Mouse (Mus musculus) hindbrain, embryonic 10.5 days (tissue): ENCODE measurements at regions not wholly inside any gene's neighbourhood (a gene's known extent, or its start where the extent isn't known, plus 50 kb on each side); places are given as distances from the start of the nearest gene placed in this dataset.

Source experiments
- DNase-seq: peaks from one replicate; pipeline ENCODE4 v3.0.0-alpha.2; 2017; ENCODE audit warnings: low spot score
- H3K27ac ChIP-seq: fragments of 300-500 bp; sonication (generic); 2 replicates; pipeline ENCODE4 v1.5.1; 2016; ENCODE audit warnings: mild to moderate bottlenecking, moderate library complexity
- H3K27me3 ChIP-seq: fragments of 300-500 bp; sonication (generic); 2 replicates; pipeline ENCODE4 v1.6.1; 2016; ENCODE audit warnings: mild to moderate bottlenecking; ENCODE audit not compliant: poor library complexity, insufficient read depth, severe bottlenecking
- H3K36me3 ChIP-seq: fragments of 300-500 bp; sonication (generic); 2 replicates; pipeline ENCODE4 v1.6.1; 2016; ENCODE audit warnings: mild to moderate bottlenecking, moderate library complexity
- H3K4me1 ChIP-seq: fragments of 300-500 bp; sonication (generic); replicated peaks from 2 replicates; pipeline ENCODE4 v1.6.1; 2016; ENCODE audit warnings: mild to moderate bottlenecking
- H3K4me3 ChIP-seq: fragments of 300-500 bp; sonication (generic); 2 replicates; pipeline ENCODE4 v1.5.1; 2016; ENCODE audit warnings: mild to moderate bottlenecking, moderate library complexity
- H3K9me3 ChIP-seq: fragments of 300-500 bp; sonication (generic); 2 replicates; pipeline ENCODE4 v1.6.1; 2016; ENCODE audit warnings: mild to moderate bottlenecking, moderate library complexity
- WGBS: fragments of 180-500 bp; shearing (Covaris S2); methylation state at CpG from one replicate; pipeline ENCODE4 v1.1.7; 2016; 5-methylcytosine and 5-hydroxymethylcytosine counted together

DNA sequence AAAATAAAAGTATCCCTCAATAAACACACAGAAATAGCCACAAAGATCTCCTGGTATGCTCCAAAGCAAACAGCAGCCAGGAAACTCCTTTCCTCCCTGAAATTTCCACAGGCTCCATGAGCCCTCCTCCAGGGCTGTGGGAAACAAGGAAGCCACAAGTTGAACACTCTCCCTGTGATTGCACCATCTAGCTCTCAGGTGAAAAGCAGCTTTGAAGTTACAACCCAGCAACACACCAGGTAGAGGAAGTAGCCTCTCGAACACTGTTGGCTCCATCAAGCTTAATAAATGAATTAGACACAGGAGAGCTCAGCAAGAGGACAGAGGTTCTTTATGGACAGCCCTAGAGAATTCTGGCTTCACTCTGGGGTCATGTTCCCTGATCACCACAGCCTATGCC is 794.4 kb upstream of the A1bg start:
- no peak for DNase-seq
- no peaks in the 10 kb centered on the region for H3K9me3 ChIP-seq
- H3K27me3 ChIP-seq, result no peaks in the 10 kb centered on the region
- no peak overlapping the region for H3K4me3 ChIP-seq
- H3K27ac ChIP-seq, result no peak overlapping the region
- H3K4me1 ChIP-seq, result no peaks in the 10 kb centered on the region
- WGBS, result 80% methylated on average over 1 of the region's 1 CpGs
- no peaks in the 10 kb centered on the region for H3K36me3 ChIP-seq

DNA sequence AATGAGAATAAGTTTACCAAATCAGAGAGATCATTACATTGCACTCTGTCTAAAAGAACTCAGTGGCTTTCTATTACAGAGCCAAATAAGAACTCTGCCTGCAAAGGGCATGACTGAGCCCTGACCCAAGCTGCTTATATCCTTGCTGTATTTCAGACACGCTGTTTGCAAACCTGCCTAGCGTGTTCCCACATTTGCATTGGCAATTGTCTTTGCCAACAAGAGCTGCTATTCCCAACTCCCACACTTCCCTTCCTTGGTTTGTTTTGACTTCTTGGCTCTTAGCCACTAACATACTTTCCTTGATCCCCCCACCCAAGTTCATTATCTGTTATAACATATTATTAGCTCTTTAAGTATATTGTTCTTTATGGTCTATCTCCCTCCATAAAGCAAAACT is 791.1 kb upstream of the A1bg start:
- Histone ChIP-seq H3K9me3 (no peaks in the 10 kb centered on the region), H3K27ac (no peak overlapping the region), H3K4me3 (no peak overlapping the region), H3K36me3 (no peaks in the 10 kb centered on the region), H3K27me3 (no peaks in the 10 kb centered on the region), H3K4me1 (no peaks in the 10 kb centered on the region)
- WGBS, result 82% methylated on average over 2 of the region's 2 CpGs
- no peak for DNase-seq

DNA sequence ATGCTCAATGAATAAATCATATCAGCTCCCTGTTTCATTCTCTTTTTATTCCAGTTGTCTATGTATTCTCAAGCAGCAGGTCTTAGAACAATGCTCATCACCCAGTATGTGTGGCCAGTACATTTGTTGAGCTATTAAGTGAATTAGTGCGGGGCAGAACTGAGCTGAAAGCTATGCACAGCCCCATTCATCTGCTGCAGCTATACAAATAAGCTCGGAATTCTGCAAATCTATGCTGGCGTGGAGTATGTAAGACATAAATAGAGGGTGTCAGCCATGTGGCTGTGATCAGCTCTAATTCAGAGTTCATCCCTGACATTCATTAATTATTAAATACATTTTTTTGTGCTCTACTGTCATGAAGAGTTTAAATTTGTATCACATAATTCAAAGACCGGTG is 786.1 kb upstream of the A1bg start:
- no peak for DNase-seq
- H3K27ac ChIP-seq, result no peak overlapping the region
- no peaks in the 10 kb centered on the region for H3K4me1 ChIP-seq
- 84% methylated on average over 4 of the region's 4 CpGs for WGBS
- H3K9me3 ChIP-seq, result no peaks in the 10 kb centered on the region
- no peaks in the 10 kb centered on the region for H3K27me3 ChIP-seq
- no peaks in the 10 kb centered on the region for H3K36me3 ChIP-seq
- no peak overlapping the region for H3K4me3 ChIP-seq

DNA sequence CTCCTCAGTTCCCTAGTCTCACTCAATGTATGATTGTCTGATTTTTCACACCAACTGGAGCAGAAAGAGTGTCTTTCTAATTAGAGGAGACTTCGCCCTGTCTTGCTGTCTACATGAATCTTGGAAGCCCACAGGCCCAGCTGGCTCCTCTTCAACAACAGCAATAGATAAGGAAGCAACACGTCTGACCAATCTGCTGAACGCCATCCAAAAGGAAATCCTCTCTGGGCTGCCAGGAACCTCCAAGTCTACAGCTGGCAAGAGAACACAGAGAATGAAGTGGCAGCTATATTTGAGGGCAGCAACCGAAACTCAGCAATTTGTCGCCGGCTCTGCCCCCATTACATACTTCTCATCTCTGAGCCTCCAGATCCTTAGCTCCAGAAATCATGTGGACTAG is 785.1 kb upstream of the A1bg start:
- H3K36me3 ChIP-seq, result no peaks in the 10 kb centered on the region
- no peak for DNase-seq
- no peaks in the 10 kb centered on the region for H3K27me3 ChIP-seq
- no peak overlapping the region for H3K4me3 ChIP-seq
- WGBS, result 87% methylated on average over 6 of the region's 6 CpGs
- no peaks in the 10 kb centered on the region for H3K9me3 ChIP-seq
- H3K4me1 ChIP-seq, result no peaks in the 10 kb centered on the region
- no peak overlapping the region for H3K27ac ChIP-seq

DNA sequence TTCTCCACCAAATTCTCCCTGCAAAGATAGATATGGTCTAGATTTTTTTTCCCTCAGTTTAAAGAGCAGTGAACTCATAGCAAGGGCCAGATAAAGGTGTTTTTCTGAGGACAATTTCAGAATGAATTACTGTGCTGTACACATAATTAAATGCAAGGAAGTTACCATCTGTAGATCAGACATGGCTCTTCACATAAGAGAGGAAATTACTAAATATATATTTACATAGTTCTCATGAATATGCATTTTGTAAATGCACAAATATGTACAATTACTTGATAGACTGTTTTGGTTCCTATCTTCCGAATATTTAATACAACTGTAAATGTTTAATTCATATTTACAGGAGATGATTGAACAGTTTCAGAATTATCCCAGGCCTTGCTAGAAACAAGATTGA is 769.9 kb upstream of the A1bg start:
- H3K27ac ChIP-seq, result no peak overlapping the region
- DNase-seq, result no peak
- WGBS, result 88% methylated on average over 1 of the region's 1 CpGs
- no peaks in the 10 kb centered on the region for H3K9me3 ChIP-seq
- H3K4me3 ChIP-seq, result no peak overlapping the region
- H3K4me1 ChIP-seq, result no peaks in the 10 kb centered on the region
- no peaks in the 10 kb centered on the region for H3K27me3 ChIP-seq
- no peaks in the 10 kb centered on the region for H3K36me3 ChIP-seq

DNA sequence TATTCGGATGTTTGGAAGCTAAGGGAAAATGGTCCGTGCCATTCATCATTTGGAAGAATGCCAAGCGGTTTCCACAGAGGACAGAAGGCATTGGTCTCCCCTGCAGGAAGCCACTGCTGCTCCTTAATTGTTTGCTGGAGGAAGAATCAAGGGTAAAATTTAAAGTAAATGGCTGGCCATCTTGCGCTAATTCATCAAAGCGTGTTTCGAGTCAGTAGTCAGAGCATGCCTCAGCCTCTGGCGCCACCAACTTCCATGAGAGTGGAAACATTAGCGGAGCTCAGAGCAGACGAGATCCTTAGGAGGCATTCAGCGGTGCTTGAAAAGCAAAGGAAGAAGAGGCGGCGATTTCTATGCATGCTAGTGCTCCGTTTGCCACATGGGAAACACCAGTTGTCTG is 767.6 kb upstream of the A1bg start:
- 85% methylated on average over 13 of the region's 13 CpGs for WGBS
- DNase-seq, result no peak
- no peaks in the 10 kb centered on the region for H3K36me3 ChIP-seq

DNA sequence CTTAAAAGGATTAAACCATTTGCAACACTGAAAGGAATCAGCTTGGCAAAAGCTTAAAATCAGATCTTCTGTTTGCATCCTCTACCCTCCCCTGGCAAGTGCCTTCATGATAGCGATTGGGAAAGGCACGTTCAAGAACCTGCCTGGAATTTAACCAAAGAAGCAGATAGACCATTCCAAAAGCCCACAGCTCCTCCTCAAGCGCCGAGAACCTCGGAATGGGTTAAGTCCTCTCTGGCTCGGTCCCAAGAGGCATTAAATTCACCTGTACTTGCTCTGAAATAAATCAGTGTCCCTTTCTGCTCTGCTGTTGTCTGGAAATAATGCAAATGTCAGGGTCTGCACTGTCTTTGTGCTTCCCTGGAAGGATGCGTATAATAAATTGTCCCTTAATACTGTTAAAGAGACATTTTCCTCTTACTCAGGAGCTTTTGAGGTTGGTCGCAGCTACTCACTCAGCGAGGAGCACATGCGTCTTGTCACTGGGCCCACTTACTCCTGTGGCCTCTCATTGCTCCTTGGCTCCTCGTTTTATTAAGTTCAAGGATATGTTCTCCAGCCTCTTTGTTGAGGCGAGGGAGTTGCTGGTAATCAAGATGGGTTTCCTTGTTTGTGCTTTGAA is 767.1 kb upstream of the A1bg start:
- Histone ChIP-seq H3K9me3 (no peaks in the 10 kb centered on the region), H3K4me1 (no peaks in the 10 kb centered on the region), H3K36me3 (no peaks in the 10 kb centered on the region), H3K4me3 (no peak overlapping the region), H3K27ac (no peak overlapping the region), H3K27me3 (no peaks in the 10 kb centered on the region)
- WGBS, result 89% methylated on average over 12 of the region's 12 CpGs
- no peak for DNase-seq

More for the DNA sequence above, 767.6 kb upstream of the A1bg start:
- Histone ChIP-seq H3K4me3 (no peak overlapping the region), H3K9me3 (no peaks in the 10 kb centered on the region), H3K27ac (no peak overlapping the region), H3K27me3 (no peaks in the 10 kb centered on the region), H3K4me1 (no peaks in the 10 kb centered on the region)

DNA sequence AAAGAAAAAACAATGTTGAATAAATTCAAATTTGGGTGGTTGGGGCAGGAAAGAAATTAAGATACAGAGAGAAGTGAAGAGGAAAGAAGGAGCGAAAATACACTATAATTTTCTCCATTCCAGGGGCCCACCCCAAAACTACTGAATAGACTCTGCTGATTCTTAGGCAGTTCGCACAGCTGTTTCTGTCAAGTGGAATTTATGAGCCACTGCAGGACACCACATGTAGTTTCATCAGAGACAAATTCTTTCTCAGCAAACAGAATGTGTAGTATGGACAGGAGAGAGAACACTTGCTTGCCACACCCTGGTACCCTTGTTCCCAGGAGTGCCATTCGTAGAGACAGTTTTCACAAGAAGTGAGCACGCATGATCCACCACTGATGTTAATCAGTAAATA is 760.2 kb upstream of the A1bg start:
- Histone ChIP-seq H3K9me3 (no peaks in the 10 kb centered on the region), H3K4me1 (no peaks in the 10 kb centered on the region), H3K36me3 (no peaks in the 10 kb centered on the region), H3K4me3 (no peak overlapping the region), H3K27me3 (no peaks in the 10 kb centered on the region), H3K27ac (no peak overlapping the region)
- DNase-seq, result no peak
- WGBS, result 91% methylated on average over 4 of the region's 4 CpGs

DNA sequence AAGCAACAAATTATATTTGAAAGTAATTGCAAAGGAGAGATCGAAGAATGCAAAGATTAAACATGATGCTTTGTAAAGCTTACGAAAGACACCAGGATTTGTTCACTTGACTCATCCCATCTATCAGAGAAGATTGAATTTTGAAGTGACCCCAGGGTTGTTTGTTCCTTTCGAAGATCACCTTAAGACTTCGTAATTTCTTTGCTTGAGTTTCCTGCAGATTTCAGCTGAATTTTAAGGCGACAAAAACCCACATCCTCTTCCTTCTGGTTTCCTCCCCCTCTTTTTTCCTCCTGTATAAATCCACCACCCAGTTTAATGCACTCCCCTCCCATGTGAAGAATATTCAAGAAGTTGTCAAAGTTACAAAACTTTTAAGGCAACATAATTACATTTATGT is 747.7 kb upstream of the A1bg start:
- Histone ChIP-seq H3K27me3 (no peaks in the 10 kb centered on the region), H3K36me3 (no peaks in the 10 kb centered on the region), H3K9me3 (no peaks in the 10 kb centered on the region), H3K27ac (no peak overlapping the region), H3K4me3 (no peak overlapping the region), H3K4me1 (no peaks in the 10 kb centered on the region)
- no peak for DNase-seq
- 87% methylated on average over 5 of the region's 5 CpGs for WGBS

DNA sequence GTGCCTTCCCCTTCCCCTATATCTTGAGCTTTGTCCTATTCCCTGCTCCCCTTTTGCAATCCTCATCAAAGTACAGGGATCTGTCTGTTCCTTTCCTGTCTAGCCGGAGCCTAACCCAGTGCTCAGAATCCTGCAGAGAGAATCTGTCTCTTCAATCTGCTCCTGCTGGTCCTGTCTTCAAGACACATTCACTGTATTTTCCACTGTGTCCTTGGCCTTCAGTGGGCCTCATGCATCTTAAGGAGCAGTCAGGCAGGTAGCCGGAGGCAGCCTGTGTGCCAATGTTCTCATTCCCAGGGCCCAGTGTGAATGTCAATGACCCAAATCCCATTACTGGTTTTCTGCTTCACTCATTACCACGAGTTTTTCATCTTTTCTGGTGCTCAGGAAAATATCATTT is 737.8 kb upstream of the A1bg start:
- Histone ChIP-seq H3K36me3 (no peaks in the 10 kb centered on the region), H3K4me1 (no peaks in the 10 kb centered on the region), H3K27ac (no peak overlapping the region), H3K9me3 (no peaks in the 10 kb centered on the region), H3K27me3 (no peaks in the 10 kb centered on the region), H3K4me3 (no peak overlapping the region)
- no peak for DNase-seq
- 66% methylated on average over 3 of the region's 3 CpGs for WGBS

DNA sequence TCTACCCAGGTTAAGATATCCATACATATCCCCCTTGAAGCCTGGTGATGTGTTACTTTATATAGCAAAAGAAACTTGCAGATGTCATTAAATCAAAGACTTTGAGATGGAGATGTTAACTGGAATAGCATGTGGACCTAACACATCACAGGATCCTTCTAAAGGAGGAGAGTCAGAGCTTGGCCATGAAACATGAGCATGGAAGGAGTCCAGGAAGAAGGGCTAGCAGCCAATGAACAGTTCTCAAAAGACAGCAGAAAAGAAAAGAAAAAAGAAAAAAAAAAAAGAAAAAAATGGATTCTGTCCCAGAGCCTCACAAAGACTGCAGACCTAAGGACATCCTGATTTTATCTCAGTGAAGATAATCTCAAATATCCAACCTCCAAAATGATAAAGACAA is 734.1 kb upstream of the A1bg start:
- DNase-seq, result no peak
- no peaks in the 10 kb centered on the region for H3K9me3 ChIP-seq

DNA sequence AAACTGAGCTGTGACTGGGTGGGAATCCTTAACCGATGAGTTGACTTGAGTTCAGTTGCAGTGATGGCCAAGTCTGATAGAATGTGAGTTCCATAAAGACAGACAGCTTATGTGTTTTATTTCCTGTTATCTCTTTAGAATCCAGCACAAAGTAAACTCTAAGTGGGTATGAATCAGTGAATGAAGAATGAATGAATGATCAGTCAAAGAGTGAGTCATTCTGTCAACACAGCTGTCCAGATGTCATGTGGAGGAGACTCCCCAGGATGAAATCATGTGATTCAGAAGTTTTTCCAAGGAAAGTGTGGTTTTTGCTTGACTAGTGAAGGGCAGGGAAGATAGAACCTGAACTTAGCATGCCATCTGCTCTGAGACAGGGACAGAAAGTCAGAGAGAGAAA is 732.0 kb upstream of the A1bg start:
- Histone ChIP-seq H3K36me3 (no peaks in the 10 kb centered on the region), H3K27ac (no peak overlapping the region), H3K9me3 (no peaks in the 10 kb centered on the region), H3K27me3 (no peaks in the 10 kb centered on the region), H3K4me3 (no peak overlapping the region), H3K4me1 (no peaks in the 10 kb centered on the region)
- DNase-seq, result no peak
- WGBS, result 90% methylated on average over 1 of the region's 1 CpGs

More for the DNA sequence above, 734.1 kb upstream of the A1bg start:
- Histone ChIP-seq H3K27me3 (no peaks in the 10 kb centered on the region), H3K4me3 (no peak overlapping the region), H3K4me1 (no peaks in the 10 kb centered on the region), H3K27ac (no peak overlapping the region), H3K36me3 (no peaks in the 10 kb centered on the region)

DNA sequence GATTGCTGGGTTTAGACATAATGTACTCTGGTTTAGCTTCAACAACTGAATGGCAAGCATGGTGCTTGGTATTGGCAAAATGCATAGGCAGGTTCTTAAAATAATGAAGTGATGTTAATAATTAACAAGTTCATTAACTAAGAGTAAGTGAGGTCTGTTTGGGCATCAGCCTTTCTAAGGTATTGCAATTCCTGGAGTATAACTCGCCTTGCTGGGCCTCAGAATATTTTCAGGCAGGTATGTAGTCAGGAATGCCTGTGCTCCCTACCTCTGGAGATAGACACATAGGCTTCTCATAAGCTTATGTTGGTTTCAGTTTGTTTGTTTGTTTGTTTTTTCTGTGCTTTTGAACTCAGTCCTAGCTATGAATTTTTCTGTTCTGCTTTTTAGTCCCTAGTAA is 731.0 kb upstream of the A1bg start:
- H3K4me3 ChIP-seq, result no peak overlapping the region
- no peak for DNase-seq
- 73% methylated on average over 1 of the region's 1 CpGs for WGBS
- no peak overlapping the region for H3K27ac ChIP-seq
- no peaks in the 10 kb centered on the region for H3K4me1 ChIP-seq
- H3K27me3 ChIP-seq, result no peaks in the 10 kb centered on the region
- no peaks in the 10 kb centered on the region for H3K36me3 ChIP-seq
- no peaks in the 10 kb centered on the region for H3K9me3 ChIP-seq
